Mouse (Mus musculus) embryonic fibroblast, embryonic 13.5 days (primary cell): ENCODE measurements around the gene Slc35c1. TPM values are rescaled to one million over a fixed set of nuclear protein-coding genes. Genes with fewer than 3 reads are reported as not detected.
A peak's percentile ranks its signal among the peaks of the same experiment; 100 is the strongest.

Source experiments
- H3K27ac ChIP-seq: 2 replicates; pipeline ENCODE4 v1.5.1; 2012; ENCODE audit warnings: low read length, control low read depth, inconsistent platforms; ENCODE audit not compliant: insufficient read depth
- H3K4me1 ChIP-seq: 2 replicates; pipeline ENCODE4 v1.6.1; 2011; ENCODE audit warnings: low read length; ENCODE audit not compliant: control insufficient read depth, insufficient read depth
- H3K4me3 ChIP-seq: 2 replicates; pipeline ENCODE4 v1.5.1; 2011; ENCODE audit warnings: mild to moderate bottlenecking, control low read depth, low read length; ENCODE audit not compliant: insufficient read depth
- CTCF ChIP-seq: IDR thresholded peaks from 2 replicates; pipeline ENCODE4 v1.5.1; 2011; ENCODE audit warnings: mild to moderate bottlenecking, control low read depth, low read length, moderate library complexity, borderline replicate concordance; ENCODE audit not compliant: insufficient read depth
- POLR2A ChIP-seq: IDR thresholded peaks from 2 replicates; pipeline ENCODE4 v1.6.1; 2011; ENCODE audit warnings: low read depth, mild to moderate bottlenecking, control low read depth, low read length, moderate library complexity
- polyA plus RNA-seq: library from polyadenylated mRNA; stranded (reverse); fragments of >200 nt; gene quantifications from 2 replicates; pipeline ENCODE4 v1.2.4, GENCODE M21; 2011; ENCODE audit warnings: low read depth; ENCODE audit not compliant: missing spikeins, insufficient read length

Gene Slc35c1
- polyA plus RNA-seq, 1 experiment = 12.9 TPM

GRCm38 (mm10) chr2:92430089-92430488 lies 30.2 kb downstream of the Slc35c1 start:
- H3K4me3 ChIP-seq = no peak overlapping the region
- 0 out of 2 replicates have a peak overlapping the region, but pooled peaks have one; percentile 1 for H3K27ac ChIP-seq
- H3K4me1 ChIP-seq = peaks cover 17% of the 10 kb centered on the region
- TF ChIP-seq POLR2A (no peak), CTCF (no peak)

GRCm38 (mm10) chr2:92427882-92428281 lies 32.5 kb downstream of the Slc35c1 start:
- Histone ChIP-seq H3K4me1 (peaks cover 20% of the 10 kb centered on the region), H3K4me3 (no peak overlapping the region), H3K27ac (no peak overlapping the region)
- TF ChIP-seq CTCF (no peak), POLR2A (0 out of 2 replicates have a peak, but pooled peaks have one; percentile 28)

- Histone ChIP-seq H3K4me1 (peaks cover 14% of the 10 kb centered on the region), H3K27ac (peak overlapping the region; percentile 92), H3K4me3 (no peak overlapping the region)
- TF ChIP-seq CTCF (no peak), POLR2A (no peak)
Measured at GRCm38 (mm10) chr2:92426426-92426825, 33.9 kb downstream of the Slc35c1 start.

- no peak for TF ChIP-seq POLR2A
- no peak for TF ChIP-seq CTCF
- no peak overlapping the region for H3K4me3 ChIP-seq
- H3K27ac ChIP-seq = peak overlapping the region; percentile 76; the same call in 1 of the 2 replicates
- H3K4me1 ChIP-seq = peaks cover 14% of the 10 kb centered on the region
Measured at GRCm38 (mm10) chr2:92425366-92425765, 35.0 kb downstream of the Slc35c1 start.

- peak overlapping the region; percentile 76 for H3K27ac ChIP-seq
- TF ChIP-seq CTCF (no peak), POLR2A (no peak)
- H3K4me1 ChIP-seq = peaks cover 12% of the 10 kb centered on the region
- H3K4me3 ChIP-seq = no peak overlapping the region
Measured at GRCm38 (mm10) chr2:92424462-92425308, 35.7 kb downstream of the Slc35c1 start.

GRCm38 (mm10) chr2:92423702-92424461 lies 36.5 kb downstream of the Slc35c1 start:
- Histone ChIP-seq H3K4me3 (no peak overlapping the region), H3K4me1 (peaks cover 9% of the 10 kb centered on the region), H3K27ac (peak overlapping the region; percentile 63; the same call in 1 of the 2 replicates)
- no peak for TF ChIP-seq CTCF
- TF ChIP-seq POLR2A = no peak

GRCm38 (mm10) chr2:92423156-92423555 lies 37.2 kb downstream of the Slc35c1 start:
- H3K4me3 ChIP-seq = no peak overlapping the region
- peaks cover 8% of the 10 kb centered on the region for H3K4me1 ChIP-seq
- H3K27ac ChIP-seq = no peak overlapping the region
- no peak for TF ChIP-seq POLR2A
- no peak for TF ChIP-seq CTCF

- H3K27ac ChIP-seq = no peak overlapping the region
- H3K4me1 ChIP-seq = peaks cover 5% of the 10 kb centered on the region; the same call in 1 of the 2 replicates
- no peak for TF ChIP-seq CTCF
- TF ChIP-seq POLR2A = no peak
- H3K4me3 ChIP-seq = no peak overlapping the region
Measured at GRCm38 (mm10) chr2:92422388-92423135, 37.8 kb downstream of the Slc35c1 start.

GRCm38 (mm10) chr2:92421723-92422387 lies 38.5 kb downstream of the Slc35c1 start:
- H3K4me3 ChIP-seq = no peak overlapping the region
- TF ChIP-seq CTCF (no peak), POLR2A (no peak)
- H3K4me1 ChIP-seq = peaks cover 5% of the 10 kb centered on the region; the same call in 1 of the 2 replicates
- no peak overlapping the region for H3K27ac ChIP-seq
